Mouse (Mus musculus) B cell, adult 2 months (primary cell): Measurements from ENCODE around the gene Pitpnm1.
"Not testable (repeated sequence)": the region's sequence is repeated elsewhere in the genome, so short reads cannot be mapped to it uniquely, and the experiment has no call there.

ENCODE experiments used
- DNase-seq, 2 experiments: peaks; one replicate each; pipeline ENCODE4 v3.0.0; 2022

The Pitpnm1 gene

DNA sequence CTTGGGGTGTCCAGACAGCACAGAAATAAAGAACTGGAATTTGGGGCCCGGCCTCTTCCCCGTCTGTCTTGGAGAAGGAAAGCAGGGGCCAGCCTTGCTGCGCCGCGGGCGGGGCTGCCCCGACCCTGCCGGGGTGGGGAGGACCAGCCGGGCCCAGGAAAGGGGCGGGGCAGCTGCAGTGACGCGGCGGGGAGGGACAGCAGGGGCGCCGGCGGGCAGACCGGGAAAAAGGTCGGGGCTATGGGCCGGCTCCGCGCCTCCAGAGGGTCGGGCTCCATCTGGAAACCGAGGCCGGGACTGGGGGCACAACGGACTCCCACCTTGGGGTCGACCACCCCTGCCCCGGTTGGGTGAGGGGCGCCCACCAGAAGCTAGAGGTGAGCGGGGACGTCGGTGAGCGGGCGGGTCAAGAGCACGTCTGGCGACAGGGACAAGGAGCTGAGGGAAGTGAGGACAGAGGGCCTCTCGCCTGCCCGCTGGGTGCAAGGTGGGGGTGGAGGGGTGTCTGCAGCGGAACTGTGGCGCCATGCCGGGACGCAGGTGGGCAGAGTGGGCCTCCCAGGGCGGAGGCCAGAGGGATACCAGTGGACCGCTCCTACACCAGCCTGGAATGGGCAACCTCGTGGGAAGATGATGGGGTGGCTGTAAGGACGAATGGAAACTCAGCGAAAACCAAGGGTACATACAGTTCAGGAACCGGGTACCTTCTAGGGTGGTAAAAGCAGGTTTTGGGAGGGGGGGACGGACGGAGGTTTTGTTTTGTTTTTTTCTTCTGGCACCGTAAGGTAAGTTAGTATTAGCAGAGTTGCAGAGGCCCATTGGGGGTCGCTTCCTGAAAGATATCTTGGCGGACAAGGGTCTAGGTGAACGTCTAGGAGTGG lies at the start of gene Pitpnm1:
Gene Pitpnm1, plus strand, starts transcription at position 162 of the 881 bp plus-strand sequence.
- DNase-seq, result peak; percentile 70

DNA sequence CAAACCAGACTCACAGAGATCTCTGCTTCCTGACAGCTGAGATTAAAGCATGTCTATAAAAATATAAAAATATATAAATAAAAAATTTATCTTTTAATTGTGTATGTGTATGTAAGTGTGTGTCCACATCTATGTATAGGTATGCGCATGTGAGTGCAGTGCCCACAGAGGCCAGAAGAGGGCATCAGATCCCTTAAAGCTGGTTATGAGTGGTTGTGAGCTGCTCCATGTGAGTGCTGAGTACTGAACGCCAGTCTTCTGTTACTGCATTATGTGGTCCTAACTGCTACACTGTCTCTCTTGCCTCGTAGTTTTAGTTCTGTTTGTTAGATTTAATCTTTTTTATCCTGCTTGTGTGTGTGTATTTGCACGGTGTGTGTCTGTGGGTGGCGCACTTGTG lies 48.8 kb upstream of the Pitpnm1 start:
- peak; percentile 30 to 33 for DNase-seq

DNA sequence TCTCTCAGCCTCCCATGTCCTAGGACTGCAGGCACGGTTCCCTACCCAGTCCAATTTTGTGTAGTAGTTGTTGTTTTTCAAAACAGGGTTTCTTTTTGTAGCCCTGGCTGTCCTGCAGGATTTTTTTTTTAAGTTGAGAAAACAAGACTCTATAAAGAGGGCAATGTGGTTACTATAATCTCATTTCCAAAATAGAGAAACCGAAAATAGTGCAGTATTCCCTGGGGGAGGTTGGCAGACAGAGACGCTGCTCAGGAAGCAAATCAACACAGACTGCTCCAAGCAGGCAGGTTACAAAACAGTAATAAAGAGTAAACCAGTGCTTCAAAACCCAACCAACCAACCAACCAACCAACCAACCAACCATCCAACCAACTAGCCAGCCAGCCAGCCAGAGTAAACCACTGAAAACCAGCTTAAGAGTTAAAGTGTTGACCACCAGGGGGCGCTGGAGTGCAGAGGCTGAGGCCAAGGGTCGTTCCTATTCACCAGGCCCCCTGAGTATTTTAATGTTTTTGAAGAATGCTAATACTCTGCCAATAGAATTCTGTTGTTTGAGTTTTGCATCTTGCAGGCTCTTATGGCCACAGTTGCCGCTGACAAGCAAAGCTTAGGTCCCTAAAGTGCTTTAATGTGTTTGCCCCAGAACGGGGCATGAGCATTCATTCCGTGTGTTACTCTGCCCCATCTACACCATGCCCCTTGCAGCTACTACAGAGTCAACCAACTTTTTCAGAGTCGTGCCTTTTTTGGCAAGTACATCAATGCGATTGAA lies 47.9 kb upstream of the Pitpnm1 start:
- DNase-seq, result peak; percentile 87

DNA sequence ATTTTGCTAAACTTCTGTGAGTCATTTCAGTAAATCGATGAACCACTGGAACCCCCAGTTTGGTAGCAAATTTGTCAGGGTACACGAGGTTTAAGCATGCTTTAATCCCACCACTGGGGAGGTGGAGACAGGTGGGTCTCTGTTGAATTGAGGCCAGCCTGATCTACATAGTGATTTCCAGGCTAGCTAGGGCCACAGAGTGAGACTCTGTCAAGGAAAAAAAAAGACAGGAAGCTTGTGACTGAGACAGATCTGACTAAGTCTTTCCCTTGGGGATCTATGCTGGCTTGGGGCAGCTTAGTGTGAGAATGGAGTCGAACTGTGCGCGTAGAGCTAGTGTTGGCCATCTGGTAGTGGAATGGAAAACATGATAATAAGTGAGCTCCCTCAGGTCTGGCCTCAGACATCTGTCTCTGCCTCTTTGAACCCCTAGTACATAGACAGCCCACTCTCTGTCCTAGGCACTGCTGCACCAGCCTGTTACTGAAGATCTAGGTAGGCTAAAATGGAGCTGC lies 47.2 kb upstream of the Pitpnm1 start:
- DNase-seq, result peak in 1 of 2 experiments; percentile 13

DNA sequence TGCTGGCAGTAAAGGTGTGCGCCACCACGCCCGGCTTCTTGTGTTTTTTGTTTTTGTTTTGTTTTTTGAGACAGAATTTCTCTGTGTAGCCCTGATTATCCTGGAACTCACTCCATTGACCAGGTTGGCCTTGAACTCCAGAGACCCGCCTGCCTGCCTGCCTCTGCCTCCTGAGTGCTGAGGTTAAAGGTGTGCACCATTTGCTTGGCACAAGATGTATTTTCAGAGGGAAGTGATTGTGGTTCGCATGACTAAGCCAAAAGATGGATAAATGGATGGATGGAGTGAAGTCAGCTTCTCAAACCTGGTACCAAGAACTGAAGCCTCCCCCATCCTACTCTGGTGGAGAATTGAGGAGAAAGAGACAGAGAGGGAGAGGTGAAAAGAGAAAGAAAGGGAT lies 45.2 kb upstream of the Pitpnm1 start:
- DNase-seq, result no peak

DNA sequence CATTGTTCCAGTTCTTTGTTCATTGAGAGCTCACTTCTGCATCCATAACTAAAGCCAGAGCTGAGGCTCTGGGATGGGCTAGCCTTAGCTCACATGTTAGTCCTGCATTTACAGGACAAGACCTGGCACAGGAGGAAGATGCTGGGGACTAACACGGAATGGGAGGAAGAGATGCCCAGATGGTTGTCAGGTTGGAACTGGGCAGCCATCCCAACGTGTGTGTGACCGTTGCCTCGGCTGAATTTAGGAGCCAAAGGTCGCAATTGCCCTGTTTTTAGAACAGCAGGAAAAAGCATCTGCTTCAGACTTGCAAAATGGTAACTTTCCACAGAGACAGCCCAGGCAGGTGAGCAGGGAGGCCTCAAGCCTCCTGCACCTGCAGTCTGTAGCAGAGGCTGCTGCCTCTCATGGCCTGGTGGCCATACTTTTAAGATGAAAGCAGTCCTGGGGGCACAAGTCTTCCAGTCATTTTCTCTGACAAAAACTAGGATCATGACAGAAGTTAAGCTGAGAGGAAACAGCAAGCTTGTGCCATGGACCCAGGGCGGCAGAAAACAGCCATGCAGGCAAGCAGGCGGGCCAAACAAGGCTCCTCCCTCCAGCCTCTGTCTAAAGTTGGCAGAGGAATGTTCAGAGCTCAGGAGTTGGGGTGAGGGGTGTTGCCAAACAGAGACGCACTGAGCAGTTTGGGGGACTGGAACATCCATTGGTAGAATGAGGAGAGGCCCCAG lies 44.4 kb upstream of the Pitpnm1 start:
- DNase-seq, result no peak

DNA sequence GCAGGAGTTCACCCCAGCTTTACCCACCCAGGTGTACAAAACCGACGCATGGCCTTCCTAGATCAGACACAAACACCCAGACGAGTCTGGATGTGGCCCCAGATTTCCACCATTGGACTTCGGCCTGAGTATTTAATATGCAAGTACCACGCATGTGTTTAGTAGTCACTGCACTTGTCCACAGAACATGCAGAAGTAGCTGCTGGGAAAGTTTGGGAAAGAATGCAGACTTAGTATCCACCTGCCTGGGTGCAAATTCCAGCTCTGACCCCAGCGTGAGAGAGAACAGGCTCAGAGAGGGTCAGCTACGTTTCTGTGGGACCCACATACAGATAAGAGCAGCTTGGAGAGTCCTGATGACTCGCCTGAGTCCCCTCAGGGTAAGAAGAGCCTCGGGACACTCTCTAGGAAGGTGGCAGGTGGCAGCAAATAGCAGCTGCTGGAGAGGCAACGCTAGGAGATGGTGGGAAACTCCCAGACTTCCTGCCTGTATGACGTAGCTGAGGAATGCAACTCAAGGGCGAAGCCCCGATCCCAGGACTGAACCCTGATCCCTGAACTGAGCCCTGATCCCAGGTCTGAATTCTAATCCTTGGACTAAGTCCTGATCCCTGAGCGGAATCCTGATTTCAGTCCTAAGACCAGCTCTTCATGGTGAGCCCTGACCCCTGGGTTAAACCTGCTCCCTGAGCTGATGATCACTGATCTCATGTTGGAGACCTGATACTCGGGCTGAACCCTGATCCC lies 43.7 kb upstream of the Pitpnm1 start:
- no peak for DNase-seq

DNA sequence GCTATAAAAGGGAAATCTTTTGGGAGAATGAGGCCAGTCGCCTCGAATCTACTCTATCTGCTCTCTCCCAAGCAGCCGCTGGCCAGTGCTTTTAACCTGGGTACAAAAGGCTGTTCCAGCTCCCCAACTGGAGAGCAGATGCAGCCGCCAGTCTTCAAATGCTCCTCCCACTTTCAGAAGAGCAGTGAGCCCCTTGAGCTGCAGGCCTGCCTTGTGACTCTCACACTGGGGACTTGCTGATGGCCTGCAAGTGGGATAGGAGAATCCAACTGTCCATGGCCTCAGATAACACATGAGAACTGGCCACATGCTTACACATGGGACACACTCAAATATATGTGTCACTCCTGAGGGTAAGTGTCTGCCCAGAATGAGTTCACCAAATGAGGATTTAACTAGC lies 43.1 kb upstream of the Pitpnm1 start:
- no peak for DNase-seq

DNA sequence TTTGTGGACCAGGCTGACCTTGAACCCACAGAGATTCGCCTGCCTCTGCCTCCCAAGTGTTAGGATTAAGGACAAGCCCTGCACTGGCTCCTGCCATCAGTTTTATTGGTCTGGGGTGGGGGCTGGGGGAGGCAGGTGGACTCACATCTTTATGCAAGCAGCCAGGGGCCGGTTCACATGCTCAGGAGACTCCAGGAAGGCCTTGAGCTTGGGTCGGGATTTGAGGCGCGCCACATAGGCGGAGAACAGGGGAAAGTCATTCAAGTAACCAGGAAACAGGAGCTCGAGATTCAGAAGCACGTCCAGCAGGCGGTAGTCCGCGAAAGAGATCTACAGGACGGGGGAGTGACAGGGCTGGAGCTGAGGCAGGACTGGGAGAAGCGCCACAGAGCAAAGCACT lies 42.4 kb upstream of the Pitpnm1 start:
- no peak for DNase-seq

DNA sequence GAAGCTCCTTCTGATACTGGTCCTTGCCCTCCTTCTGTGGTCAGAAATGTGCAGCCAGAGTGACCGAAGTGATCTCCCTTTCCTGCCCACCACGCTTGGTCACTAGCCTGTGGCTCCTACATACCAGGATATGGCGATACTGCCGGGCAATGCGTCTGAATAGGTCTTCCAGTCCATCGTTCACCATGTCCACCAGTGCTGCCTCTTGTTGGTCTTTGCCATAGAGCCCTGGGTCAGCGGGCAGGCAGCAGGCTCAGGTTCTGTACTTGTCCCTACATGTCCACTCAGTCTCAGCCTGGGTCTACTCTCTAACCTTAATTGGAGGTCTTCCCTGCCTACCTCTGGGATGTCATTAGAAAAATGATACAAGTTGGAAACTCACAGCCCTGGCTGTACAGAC lies 41.8 kb upstream of the Pitpnm1 start:
- no peak for DNase-seq

DNA sequence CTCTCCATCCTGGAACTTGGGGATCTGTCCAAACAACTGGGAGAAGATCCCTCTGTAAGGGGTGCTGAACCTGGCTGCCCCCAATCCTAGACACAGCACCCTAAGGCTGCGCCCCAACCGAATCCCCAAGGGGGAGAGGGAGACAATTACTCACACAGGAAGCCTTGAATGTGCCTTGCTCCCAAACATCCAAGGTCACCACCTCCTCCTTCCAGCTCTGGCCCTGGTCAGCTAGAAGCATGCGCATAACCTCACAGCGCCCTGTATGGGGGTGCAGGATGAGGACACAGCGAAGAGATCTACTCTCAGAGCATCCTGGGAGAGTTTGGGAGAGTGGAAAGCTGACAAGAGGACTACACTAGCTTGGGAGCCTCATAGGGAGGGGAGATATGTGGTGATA lies 41.2 kb upstream of the Pitpnm1 start:
- DNase-seq, result no peak

DNA sequence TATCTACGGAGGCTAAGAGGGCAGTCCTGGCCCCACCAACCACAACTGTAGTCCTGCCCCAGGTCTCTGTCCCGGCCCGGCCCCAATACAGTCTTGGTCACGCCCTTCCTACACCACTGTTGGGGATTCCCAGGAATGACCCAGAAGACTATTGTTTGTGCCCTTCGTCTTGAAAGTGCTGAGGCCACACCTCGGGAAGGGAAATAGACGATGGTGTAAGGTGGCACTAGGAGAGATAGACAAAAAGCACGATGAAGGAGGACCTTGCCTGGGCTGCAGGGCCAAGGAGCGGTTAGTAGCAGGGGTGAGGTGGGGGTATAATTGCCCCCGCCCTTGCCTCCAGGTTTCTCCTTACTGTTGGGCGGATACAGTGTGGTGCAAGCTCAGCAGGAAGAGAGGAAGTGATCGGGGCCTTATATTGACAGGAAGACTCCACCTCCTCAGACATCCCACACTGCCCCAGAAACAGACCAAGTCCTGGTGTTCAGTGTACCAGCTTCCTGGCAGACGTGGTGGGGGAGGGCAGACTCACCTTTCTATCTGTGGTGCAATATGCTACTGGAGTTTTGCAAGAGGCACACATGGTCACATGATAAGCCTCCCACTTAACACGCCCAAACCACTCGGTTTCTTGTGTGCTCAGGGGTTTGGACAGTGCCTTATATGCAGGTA lies 40.6 kb upstream of the Pitpnm1 start, which contains the start of gene Gstp3:
Gene Gstp3, minus strand, starts transcription at position 501 of the 672 bp plus-strand sequence.
- DNase-seq, result no peak

DNA sequence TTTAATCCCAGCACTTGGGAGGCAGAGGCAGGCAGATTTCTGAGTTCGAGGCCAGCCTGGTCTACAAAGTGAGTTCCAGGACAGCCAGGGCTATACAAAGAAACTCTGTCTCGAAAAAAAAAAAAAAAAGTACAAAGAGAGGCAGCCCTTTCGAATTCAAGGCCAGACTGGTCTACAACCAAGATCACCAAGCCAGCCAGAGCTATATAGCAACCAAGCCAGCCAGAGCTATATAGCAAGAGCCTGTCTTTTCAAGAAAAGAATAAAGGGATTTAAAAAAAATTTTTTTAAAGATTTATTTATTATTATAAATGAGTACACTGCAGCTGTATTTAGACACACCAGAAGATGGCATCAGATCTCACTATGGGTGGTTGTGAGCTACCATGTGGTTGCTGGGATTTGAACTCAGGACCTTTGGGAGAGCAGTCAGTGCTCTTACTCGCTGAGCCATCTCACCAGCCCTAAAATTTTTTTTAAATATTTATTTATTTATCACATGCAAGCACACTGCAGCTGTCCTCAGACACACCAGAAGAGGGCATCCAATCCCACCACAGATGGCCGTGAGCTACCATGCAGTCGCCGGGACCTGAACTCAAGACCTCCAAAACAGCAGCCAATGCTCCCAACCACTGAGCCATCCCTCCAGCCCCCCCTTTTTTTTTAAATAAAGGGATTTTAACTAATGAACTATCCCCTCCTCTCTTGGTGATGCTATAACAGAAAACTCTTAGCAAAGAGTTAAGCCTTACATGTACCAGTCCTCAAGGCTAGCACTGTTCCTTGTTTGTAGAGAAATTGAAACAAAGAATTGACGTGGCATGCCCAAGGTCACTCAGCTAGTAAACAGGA lies 39.5 kb upstream of the Pitpnm1 start:
- DNase-seq, result not testable (repeated sequence)

DNA sequence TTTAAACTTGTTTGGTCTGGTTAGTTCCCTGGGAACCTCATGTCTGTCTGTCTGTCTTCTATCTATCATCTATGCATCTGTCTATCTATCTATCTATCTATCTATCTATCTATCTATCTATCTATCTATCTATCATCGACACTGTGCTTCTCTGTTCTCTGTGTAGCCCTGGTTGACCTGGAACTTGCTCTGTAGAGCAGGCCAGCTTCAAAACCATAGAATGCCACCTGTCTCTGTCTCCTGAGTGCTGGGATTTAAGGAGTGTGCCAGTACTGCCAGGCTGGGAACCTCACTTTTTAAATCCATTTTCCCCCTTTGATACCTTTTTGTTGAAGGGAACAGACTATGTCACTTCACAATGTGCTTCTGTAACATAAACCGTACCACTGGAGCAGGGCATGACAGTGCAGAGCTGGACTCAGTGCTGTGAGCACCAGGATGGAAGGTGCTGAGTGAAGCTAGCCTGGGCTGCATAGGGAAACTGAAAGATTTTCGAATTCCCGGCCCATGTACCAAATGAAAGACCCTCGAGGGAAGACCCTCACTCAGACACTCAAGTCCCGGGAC lies 38.8 kb upstream of the Pitpnm1 start:
- DNase-seq, result no peak

DNA sequence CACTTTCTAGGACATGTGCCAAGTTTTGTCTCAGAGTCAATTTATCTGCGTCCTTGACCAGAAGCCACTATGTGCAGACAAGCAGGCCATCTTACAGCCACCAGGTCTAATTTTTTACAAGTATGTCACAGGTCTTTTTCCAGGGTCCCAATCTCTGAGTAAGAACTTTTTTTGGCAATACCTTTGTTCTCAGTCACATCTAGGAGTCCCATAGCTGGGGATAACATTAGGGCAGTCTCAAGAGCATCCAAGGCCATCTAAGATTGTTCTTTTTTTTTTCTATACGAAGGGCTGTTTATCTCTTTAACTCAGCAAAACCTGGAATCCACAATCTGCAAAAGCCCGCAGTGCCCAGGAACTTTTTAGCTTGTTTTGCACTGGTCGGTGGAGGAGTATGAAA lies 36.4 kb upstream of the Pitpnm1 start:
- not testable (repeated sequence) for DNase-seq

DNA sequence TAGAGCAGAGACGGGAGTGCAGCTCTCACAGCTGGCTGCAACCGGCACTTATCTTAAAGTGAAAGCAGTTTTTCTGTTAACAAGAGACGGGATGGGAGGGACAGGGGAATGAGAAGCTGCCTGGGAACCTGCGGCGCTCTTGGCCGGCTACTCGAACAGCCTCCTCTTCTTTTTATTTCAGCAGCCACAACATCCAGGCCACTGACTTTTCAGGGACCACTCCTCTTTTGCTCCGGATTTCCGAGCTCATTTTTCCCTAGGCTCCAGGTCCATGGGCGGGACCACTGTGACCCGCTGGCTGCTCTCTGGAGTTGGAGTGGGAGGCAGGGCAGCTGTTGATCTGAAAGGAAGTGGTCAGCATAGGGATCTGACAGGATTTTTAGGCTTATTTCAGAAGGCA lies 35.3 kb upstream of the Pitpnm1 start:
- DNase-seq, result not testable (repeated sequence)

DNA sequence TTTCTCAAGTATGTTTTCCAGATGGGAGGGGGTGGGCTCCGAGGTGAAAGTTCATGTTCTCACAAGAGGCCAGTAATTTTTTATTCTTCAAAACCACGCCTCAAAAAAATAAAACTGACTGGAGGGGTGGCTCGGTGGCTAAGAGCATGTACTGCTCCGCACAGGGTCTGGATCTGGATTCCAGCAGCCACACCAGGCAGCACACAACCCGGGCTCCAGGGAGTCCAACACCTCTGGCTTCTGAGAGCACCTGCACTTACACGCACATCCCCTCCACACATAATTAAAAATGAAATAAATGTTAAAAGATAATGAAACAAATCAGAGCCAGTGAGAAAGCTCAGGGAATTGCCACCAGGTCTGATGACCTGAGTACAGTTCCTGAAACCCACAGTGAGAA lies 33.5 kb upstream of the Pitpnm1 start:
- no peak for DNase-seq

DNA sequence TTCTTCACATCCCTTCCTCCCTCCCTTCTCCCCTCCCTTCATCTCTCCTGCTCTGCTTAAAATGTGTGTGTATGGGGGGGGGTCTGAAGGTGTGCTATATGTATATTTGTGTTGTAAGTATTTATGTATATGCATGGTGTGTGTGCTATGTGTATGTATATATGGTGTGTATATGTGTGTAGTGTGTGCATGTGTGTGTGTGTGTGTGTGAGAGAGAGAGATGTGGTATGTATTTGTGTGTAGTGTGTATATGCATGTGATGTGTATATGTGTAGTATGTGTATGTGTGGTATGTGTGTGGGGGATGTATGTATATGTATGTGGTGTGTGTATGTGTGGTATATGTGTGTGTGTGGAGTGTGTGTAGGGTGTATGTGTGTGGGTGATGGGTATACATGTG lies 32.9 kb upstream of the Pitpnm1 start:
- no peak for DNase-seq

DNA sequence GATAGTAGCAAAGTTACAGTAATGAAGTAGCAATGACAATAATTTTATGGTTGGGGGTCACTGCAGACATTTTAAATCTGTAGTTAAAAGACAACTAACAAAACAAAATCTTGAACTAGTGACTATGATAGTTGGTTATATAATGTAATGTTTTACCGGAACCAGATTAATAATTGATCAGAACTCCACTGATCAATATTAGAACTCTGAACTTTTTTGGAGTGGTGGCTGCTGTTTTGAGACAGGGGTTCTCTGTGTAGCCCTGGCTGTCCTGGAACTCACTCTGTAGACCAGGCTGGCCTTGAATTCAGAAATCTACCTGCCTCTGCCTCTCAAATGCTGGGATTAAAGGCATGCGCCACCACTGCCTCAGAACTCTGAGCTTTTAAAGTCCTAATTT lies 31.6 kb upstream of the Pitpnm1 start:
- DNase-seq, result not testable (repeated sequence)

DNA sequence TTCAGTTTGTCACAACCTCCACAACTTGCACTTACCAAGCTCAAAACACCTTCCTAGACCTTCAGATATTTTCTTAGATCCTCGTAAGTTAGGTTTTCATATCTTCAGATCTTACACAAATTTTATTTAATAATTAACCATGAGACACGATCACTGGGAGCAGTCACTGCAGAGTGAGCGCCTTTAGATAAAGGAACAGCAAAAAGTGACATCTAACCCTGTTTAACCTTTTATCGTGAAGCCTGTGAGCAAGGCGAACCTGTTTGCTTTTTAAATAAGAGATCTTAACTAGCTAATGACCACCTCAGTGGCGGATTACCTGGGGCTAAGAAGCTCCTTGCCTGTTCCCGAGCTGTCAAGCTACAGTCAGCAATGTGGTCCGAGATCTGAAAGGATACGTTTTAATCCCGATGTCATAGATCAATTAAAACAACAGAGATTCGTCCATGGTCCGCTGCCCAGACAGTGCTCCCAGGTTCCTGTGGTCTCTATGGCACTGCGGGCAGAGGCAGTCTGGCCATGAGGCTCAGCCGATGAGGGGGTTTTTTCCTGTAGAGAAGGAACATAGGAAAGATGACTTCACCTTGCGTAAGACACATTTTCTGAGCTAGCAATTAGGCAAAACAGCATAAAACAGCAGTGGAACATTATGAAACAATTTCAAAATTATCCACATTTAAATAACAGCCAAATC lies 30.9 kb upstream of the Pitpnm1 start:
- no peak for DNase-seq
